Mouse (Mus musculus) stomach, postnatal 0 days (tissue): Measurements from ENCODE around the gene Amotl2.

Experiments used
- CTCF ChIP-seq: IDR thresholded peaks from 2 replicates; pipeline ENCODE4 v1.5.1; 2016; ENCODE audit warnings: antibody characterized with exemption, low read depth, mild to moderate bottlenecking, moderate library complexity
- EP300 ChIP-seq: optimal IDR thresholded peaks from 2 replicates; pipeline ENCODE3; 2016; ENCODE audit warnings: antibody characterized with exemption

DNA sequence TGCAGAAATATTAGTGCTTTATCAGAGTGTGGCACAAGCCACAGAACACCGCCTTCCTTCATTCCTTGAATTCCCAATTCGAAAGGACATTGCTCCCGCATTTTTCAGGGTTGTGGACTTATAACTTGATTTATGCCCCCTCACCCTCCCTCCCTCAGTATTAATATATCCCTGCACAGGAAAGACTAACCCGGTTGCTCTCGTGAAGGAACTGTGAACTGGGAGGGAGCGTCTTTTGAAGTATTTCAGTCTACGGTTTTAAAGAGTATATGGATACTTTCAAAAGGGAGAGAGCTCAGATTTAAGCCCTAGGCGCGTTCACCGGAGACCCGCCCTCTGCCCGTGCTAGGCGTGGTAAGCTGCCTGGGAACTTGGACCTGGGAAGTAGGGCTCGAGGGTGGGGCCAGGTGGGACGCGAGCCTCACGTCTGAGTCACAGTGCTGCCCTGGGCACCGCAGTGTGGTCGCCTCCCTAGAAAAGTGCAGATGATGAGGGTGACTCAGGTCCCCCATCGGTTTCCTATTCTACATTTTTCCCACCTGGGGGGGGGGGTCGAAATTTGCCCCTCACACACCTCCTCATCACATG is 54.9 kb downstream of the Amotl2 start:
- no peak for TF ChIP-seq CTCF
- TF ChIP-seq EP300 = no peak
